Mouse (Mus musculus) small intestine, adult 2 months (tissue): ENCODE measurements around the gene Fam163b. TPM values are rescaled to one million over a fixed set of nuclear protein-coding genes. Genes with fewer than 3 reads are reported as not detected.

ENCODE experiments used
- H3K27ac ChIP-seq: fragments of 200-500 bp; 2 replicates; pipeline ENCODE4 v1.5.1; 2012; ENCODE audit warnings: low read depth, low read length, control low read depth, inconsistent platforms; ENCODE audit not compliant: insufficient read depth
- H3K27me3 ChIP-seq: fragments of 200-500 bp; 2 replicates; pipeline ENCODE4 v1.6.1; 2012; ENCODE audit warnings: mild to moderate bottlenecking, moderate library complexity, low read length, inconsistent platforms; ENCODE audit not compliant: control insufficient read depth, insufficient read depth
- H3K36me3 ChIP-seq: fragments of 200-500 bp; 2 replicates; pipeline ENCODE4 v1.6.1; 2012; ENCODE audit warnings: mild to moderate bottlenecking, low read length, control low read depth, inconsistent platforms; ENCODE audit not compliant: control insufficient read depth, insufficient read depth
- H3K4me1 ChIP-seq: fragments of 200-500 bp; 2 replicates; pipeline ENCODE4 v1.6.1; 2012; ENCODE audit warnings: low read length, inconsistent platforms, mixed read lengths; ENCODE audit not compliant: control insufficient read depth, insufficient read depth, insufficient read length
- H3K4me3 ChIP-seq: fragments of 200-500 bp; 2 replicates; pipeline ENCODE4 v1.5.1; 2012; ENCODE audit warnings: low read depth, mild to moderate bottlenecking, control low read depth, inconsistent platforms, low read length, moderate library complexity
- CTCF ChIP-seq: fragments of 200-500 bp; IDR thresholded peaks from 2 replicates; pipeline ENCODE4 v1.5.1; 2012; ENCODE audit warnings: low read depth, mild to moderate bottlenecking, control low read depth, inconsistent platforms, low read length, moderate library complexity, mixed read lengths; ENCODE audit not compliant: insufficient replicate concordance, insufficient read length; ENCODE audit errors: extremely low read depth
- POLR2A ChIP-seq: fragments of 200-500 bp; IDR thresholded peaks from 2 replicates; pipeline ENCODE4 v1.6.1; 2012; ENCODE audit warnings: low read depth, mild to moderate bottlenecking, control low read depth, inconsistent platforms, low read length, moderate library complexity
- WGBS: fragments of 180-500 bp; shearing (Covaris S2); methylation state at CpG from one replicate; pipeline ENCODE4 v1.1.7; 2018; 5-methylcytosine and 5-hydroxymethylcytosine counted together
- polyA plus RNA-seq: library from polyadenylated mRNA; depleted of rRNA; stranded (reverse); fragments of >200 nt; gene quantifications from 2 replicates; pipeline ENCODE4 v1.2.3, GENCODE M21; 2012

Gene Fam163b
- polyA plus RNA-seq, 1 experiment, result 0.08 TPM

- no peak for TF ChIP-seq POLR2A
- no peak for TF ChIP-seq CTCF
- Histone ChIP-seq H3K27ac (no peak overlapping the region), H3K4me3 (no peak overlapping the region), H3K36me3 (no peaks in the 10 kb centered on the region), H3K4me1 (no peaks in the 10 kb centered on the region), H3K27me3 (no peaks in the 10 kb centered on the region)
- whole genome bisulfite sequencing, result 12% methylated on average over 2 of the region's 2 CpGs
Observed at GRCm38 (mm10) chr2:27166999-27167398, 24.7 kb upstream of the Fam163b start.

GRCm38 (mm10) chr2:27166074-27166473 lies 23.8 kb upstream of the Fam163b start:
- no peaks in the 10 kb centered on the region for H3K36me3 ChIP-seq
- H3K27ac ChIP-seq, result no peak overlapping the region
- TF ChIP-seq POLR2A (no peak), CTCF (no peak)
- no peak overlapping the region for H3K4me3 ChIP-seq
- H3K27me3 ChIP-seq, result no peaks in the 10 kb centered on the region
- H3K4me1 ChIP-seq, result no peaks in the 10 kb centered on the region
- 65% methylated on average over 2 of the region's 2 CpGs for WGBS

DNA sequence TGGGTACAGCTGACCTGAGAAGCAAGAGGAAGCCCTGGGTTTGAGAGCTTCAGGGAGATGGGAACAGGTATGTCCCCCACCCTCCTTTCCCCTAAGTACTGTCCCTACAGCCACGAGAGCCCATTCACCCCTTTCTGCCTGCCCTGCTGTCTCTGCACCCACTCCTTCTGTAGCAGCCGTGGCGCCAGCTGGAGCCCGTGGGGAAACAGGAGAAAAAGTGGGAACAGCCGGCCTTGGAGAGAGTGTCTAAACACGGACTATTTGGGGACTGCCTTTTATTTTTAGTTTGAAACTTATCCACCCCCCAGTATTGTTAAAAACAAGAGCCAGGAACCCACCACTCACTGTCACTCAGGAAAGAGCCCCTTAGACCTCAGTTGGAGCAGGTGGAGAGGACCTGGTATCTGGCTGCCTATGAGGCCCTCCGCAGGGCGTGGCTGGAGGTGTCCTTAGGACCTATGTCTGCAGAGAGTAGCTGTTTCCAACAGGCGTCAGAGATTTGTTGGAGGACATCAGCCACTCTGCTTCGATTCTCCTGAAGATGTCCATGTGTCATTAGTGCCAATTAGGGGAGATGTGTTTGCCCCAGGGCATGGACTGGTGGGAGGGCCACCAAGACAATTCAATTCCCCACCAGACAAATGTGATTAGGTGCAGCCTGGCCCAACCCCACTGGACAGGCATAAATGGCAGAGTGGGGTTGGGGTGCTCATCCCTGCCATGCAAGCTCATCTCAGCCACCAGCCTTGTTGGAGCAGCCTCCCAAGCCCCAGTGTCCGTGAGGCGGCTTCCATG lies 22.7 kb upstream of the Fam163b start, which contains the start of gene Dbh:
Gene Dbh (plus strand): TSS at position 438 of the 795 bp plus-strand sequence.
- 72% methylated on average over 12 of the region's 12 CpGs for WGBS
- TF ChIP-seq POLR2A (no peak), CTCF (no peak)
- no peaks in the 10 kb centered on the region for H3K36me3 ChIP-seq
- H3K27me3 ChIP-seq, result no peaks in the 10 kb centered on the region
- H3K27ac ChIP-seq, result no peak within 1 kb of the TSS
- H3K4me3 ChIP-seq, result no peak within 1 kb of the TSS
- H3K4me1 ChIP-seq, result no peaks in the 10 kb centered on the region

- H3K4me1 ChIP-seq, result no peaks in the 10 kb centered on the region
- H3K27ac ChIP-seq, result no peak overlapping the region
- H3K27me3 ChIP-seq, result no peaks in the 10 kb centered on the region
- 56% methylated on average over 5 of the region's 5 CpGs for WGBS
- H3K4me3 ChIP-seq, result no peak overlapping the region
- H3K36me3 ChIP-seq, result no peaks in the 10 kb centered on the region
- no peak for TF ChIP-seq CTCF
- TF ChIP-seq POLR2A, result no peak
Observed at GRCm38 (mm10) chr2:27163851-27164250, 21.6 kb upstream of the Fam163b start.

DNA sequence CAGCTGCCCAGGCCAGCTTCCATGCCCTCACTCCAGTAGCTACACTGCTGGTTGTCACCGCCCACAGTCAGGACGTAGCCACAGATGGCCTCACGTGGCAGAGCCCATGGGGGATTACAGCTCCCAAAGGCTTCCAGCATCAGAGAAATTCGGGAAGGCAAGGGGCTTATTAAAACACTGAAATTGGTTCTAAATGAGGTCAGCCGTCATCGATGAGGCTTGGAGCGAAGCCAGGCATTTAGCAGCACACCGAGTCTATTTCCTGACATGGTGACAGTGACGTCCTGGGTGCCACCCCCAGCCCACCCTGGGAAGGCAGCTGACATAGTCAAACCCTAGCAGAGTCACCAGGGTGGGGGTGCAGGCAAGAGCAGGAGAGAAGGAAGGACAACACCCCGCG lies 20.4 kb upstream of the Fam163b start:
- no peak overlapping the region for H3K27ac ChIP-seq
- no peaks in the 10 kb centered on the region for H3K4me1 ChIP-seq
- H3K4me3 ChIP-seq, result no peak overlapping the region
- TF ChIP-seq CTCF (no peak), POLR2A (no peak)
- H3K27me3 ChIP-seq, result no peaks in the 10 kb centered on the region
- no peaks in the 10 kb centered on the region for H3K36me3 ChIP-seq
- WGBS, result 69% methylated on average over 11 of the region's 11 CpGs

DNA sequence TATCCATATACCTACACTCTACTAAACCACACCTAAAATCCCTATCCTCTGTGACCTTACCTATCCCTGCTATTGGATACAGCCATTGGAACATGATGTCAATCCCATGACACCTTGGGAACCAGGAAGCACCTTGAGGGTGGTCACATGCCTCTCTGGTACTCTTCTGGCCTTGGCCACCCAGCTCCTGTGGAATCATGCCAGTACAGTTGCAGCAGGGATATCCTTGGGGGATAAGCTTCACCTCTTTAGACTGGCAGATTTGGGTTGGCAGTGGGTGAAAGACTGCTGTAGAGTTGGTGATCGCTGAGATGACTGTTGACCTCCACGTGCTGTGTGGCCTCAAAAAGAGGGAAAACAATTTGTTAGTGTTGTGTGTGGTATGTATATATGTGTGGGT lies 19.2 kb upstream of the Fam163b start:
- Histone ChIP-seq H3K4me1 (no peaks in the 10 kb centered on the region), H3K27me3 (no peaks in the 10 kb centered on the region), H3K36me3 (no peaks in the 10 kb centered on the region), H3K4me3 (no peak overlapping the region), H3K27ac (no peak overlapping the region)
- no peak for TF ChIP-seq POLR2A
- no peak for TF ChIP-seq CTCF
- WGBS, result 84% methylated on average over 2 of the region's 2 CpGs

DNA sequence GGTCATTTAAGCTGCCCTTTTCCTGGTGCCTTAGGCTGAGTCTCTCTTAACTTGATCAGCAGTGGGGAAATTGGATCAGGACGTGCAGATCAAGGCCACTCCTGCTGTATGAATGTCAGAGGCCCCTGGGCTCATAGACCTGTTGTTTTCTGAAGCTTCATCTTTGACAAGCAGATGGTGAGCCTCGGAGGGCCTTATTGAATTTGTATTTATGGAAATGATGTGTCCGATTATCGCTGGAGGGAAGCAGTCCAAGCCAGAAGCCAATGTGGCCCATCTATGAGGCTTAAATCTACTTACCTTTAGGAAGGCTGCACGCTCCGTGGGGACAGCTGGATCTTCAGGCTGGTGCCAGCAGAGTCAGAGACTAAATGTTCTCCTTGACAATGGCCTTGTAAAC lies 14.3 kb upstream of the Fam163b start:
- H3K27me3 ChIP-seq, result no peaks in the 10 kb centered on the region
- 80% methylated on average over 6 of the region's 6 CpGs for WGBS
- no peak for TF ChIP-seq CTCF
- TF ChIP-seq POLR2A, result no peak
- no peaks in the 10 kb centered on the region for H3K36me3 ChIP-seq
- H3K4me1 ChIP-seq, result no peaks in the 10 kb centered on the region
- no peak overlapping the region for H3K27ac ChIP-seq
- H3K4me3 ChIP-seq, result no peak overlapping the region
